ENCODE assay signal across 25 mouse cellular contexts in genomic region chr10:5546428-5546827, GRCm38 (mm10). TPM values are rescaled to one million over a fixed set of nuclear protein-coding genes. Genes with fewer than 3 reads are reported as not detected.
A peak's percentile ranks its signal among the peaks of the same experiment; 100 is the strongest.
DNase-seq lines count a peak whose midpoint lies in the region; ATAC-seq and TF ChIP-seq lines count a peak whose summit lies in the region.
"Had no signal": no experiment of that assay in that cellular context is flagged by ENCODE, and none has a peak within 500 bp of the region (broad histone marks: within the 10 kb centered on the region; RNA-seq: fewer than 3 reads in every experiment).

No protein-coding gene starts in this region.

- H3K4me2 ChIP-seq in liver, embryonic 16.5 days (ENCODE audit: low read depth, low read length) = 0 out of 2 replicates have a peak overlapping the region, but pooled peaks have one; percentile 1
- H3K4me2 ChIP-seq in liver, embryonic 12.5 days = no peak overlapping the region
- H3K4me2 ChIP-seq: embryonic facial prominence, embryonic 13.5 days; embryonic facial prominence, embryonic 15.5 days; forebrain, embryonic 12.5 days had no signal

- no peak for TF ChIP-seq POLR2A in kidney, adult 2 months (IDR thresholded peaks at IDR 0.05; ENCODE audit: low read depth, low read length)

- no peaks in the 10 kb centered on the region for H3K36me3 ChIP-seq in liver, embryonic 16.5 days (ENCODE audit: control insufficient read depth, insufficient read depth)
- no peaks in the 10 kb centered on the region for H3K36me3 ChIP-seq in liver, embryonic 12.5 days
- no peaks in the 10 kb centered on the region for H3K36me3 ChIP-seq in kidney, adult 2 months (ENCODE audit: control insufficient read depth, insufficient read depth, low read length)
- H3K36me3 ChIP-seq: embryonic facial prominence, embryonic 13.5 days; embryonic facial prominence, embryonic 15.5 days; forebrain, embryonic 10.5 days; forebrain, embryonic 12.5 days had no signal

- no peak overlapping the region for H3K27ac ChIP-seq in liver, embryonic 16.5 days (ENCODE audit: low read length)
- no peak overlapping the region for H3K27ac ChIP-seq in liver, embryonic 12.5 days
- no peak overlapping the region for H3K27ac ChIP-seq in kidney, adult 2 months (ENCODE audit: insufficient read depth, low read depth, low read length)
- H3K27ac ChIP-seq: embryonic facial prominence, embryonic 13.5 days; embryonic facial prominence, embryonic 15.5 days; forebrain, embryonic 10.5 days; forebrain, embryonic 12.5 days had no signal

- no peak overlapping the region for H3K9ac ChIP-seq in liver, embryonic 16.5 days (ENCODE audit: low read depth, low read length)
- no peak overlapping the region for H3K9ac ChIP-seq in liver, embryonic 12.5 days
- H3K9ac ChIP-seq: embryonic facial prominence, embryonic 13.5 days; embryonic facial prominence, embryonic 15.5 days; forebrain, embryonic 12.5 days had no signal

- H3K4me1 ChIP-seq in liver, embryonic 16.5 days (ENCODE audit: control insufficient read depth, low read depth, low read length) = no peaks in the 10 kb centered on the region; the same call in 1 of the 2 replicates
- peaks cover 12% of the 10 kb centered on the region; the same call in 1 of the 2 replicates for H3K4me1 ChIP-seq in liver, embryonic 12.5 days
- H3K4me1 ChIP-seq in kidney, adult 2 months (ENCODE audit: control insufficient read depth, insufficient read depth, low read length) = no peaks in the 10 kb centered on the region

- WGBS in liver, embryonic 16.5 days (ENCODE audit: insufficient replicate concordance) = 60% methylated on average over 5 of the region's 5 CpGs
- 72% methylated on average over 5 of the region's 5 CpGs for WGBS in liver, embryonic 12.5 days (ENCODE audit: insufficient replicate concordance)
- WGBS in kidney, adult 2 months = 94% methylated on average over 5 of the region's 5 CpGs

- no peak for TF ChIP-seq CTCF in kidney, adult 2 months (conservative IDR thresholded peaks at IDR 0.05; ENCODE audit: insufficient read depth, insufficient read length, low read depth, low read length)

- no peak overlapping the region for H3K4me3 ChIP-seq in liver, embryonic 16.5 days (ENCODE audit: low read depth, low read length)
- H3K4me3 ChIP-seq in liver, embryonic 12.5 days = no peak overlapping the region
- no peak overlapping the region for H3K4me3 ChIP-seq in kidney, adult 2 months (ENCODE audit: insufficient read depth, low read depth, low read length)
- H3K4me3 ChIP-seq: embryonic facial prominence, embryonic 13.5 days; embryonic facial prominence, embryonic 15.5 days; erythroblast, embryonic 14.5 days; forebrain, embryonic 10.5 days; forebrain, embryonic 12.5 days had no signal

- no peaks in the 10 kb centered on the region for H3K27me3 ChIP-seq in liver, embryonic 16.5 days (ENCODE audit: control insufficient read depth, insufficient read depth, low read depth, low read length)
- H3K27me3 ChIP-seq in liver, embryonic 12.5 days (replicated peaks) = peaks cover 16% of the 10 kb centered on the region; the same call in 1 of the 2 replicates
- no peaks in the 10 kb centered on the region for H3K27me3 ChIP-seq in kidney, adult 2 months (replicated peaks; ENCODE audit: control insufficient read depth, insufficient read depth, low read length)
- H3K27me3 ChIP-seq: embryonic facial prominence, embryonic 15.5 days had no signal

- no peak for ATAC-seq in liver, embryonic 16.5 days (ENCODE audit: low read depth)
- no peak for ATAC-seq in liver, embryonic 12.5 days
- peak; percentile 10; the same call in 1 of the 2 replicates for ATAC-seq in megakaryocyte, adult 5-6 weeks (ENCODE audit: poor library complexity, severe bottlenecking)
- ATAC-seq: forebrain, embryonic 14.5 days; forebrain, embryonic 16.5 days had no signal

- H3K9me3 ChIP-seq in liver, embryonic 16.5 days (replicated peaks; ENCODE audit: control insufficient read depth, low read length) = no peaks in the 10 kb centered on the region
- no peaks in the 10 kb centered on the region for H3K9me3 ChIP-seq in liver, embryonic 12.5 days (replicated peaks)
- H3K9me3 ChIP-seq: embryonic facial prominence, embryonic 13.5 days; embryonic facial prominence, embryonic 15.5 days; forebrain, embryonic 10.5 days; forebrain, embryonic 12.5 days had no signal

- no peak for DNase-seq in kidney, adult 2 months
- DNase-seq in right cerebral cortex, postnatal 10 days (ENCODE audit: low spot score in 2 of 2) = no peak
- DNase-seq: adrenal gland, adult 2 months; adrenal gland, postnatal 10 days; adrenal gland, postnatal 25 days; cerebellum, adult 11 months; cerebellum, adult 18-20 months; cerebellum, adult 8-10 months; cerebellum, adult 9-11 months; cerebellum, postnatal 14 days; cerebellum, postnatal 36 days; embryo, embryonic 11 days had no signal

RNA-seq across cellular contexts. Expression of gene Syne1, which starts 4.9 kb away (rescaled TPM):
- 4.8 and 6.0 TPM in 2 replicates for polyA plus RNA-seq in liver, embryonic 16.5 days (2015; fragmentation: Nextera tagmentation; extraction: Ambion mirVana)
- polyA plus RNA-seq in liver, embryonic 12.5 days (2016; fragmentation: Nextera tagmentation; extraction: Ambion mirVana) = 4.4 and 4.7 TPM in 2 replicates
- total RNA-seq in megakaryocyte, adult 5-6 weeks (2015) = 69.0 and 85.1 TPM in 2 replicates
- total RNA-seq in megakaryocyte, adult 5-6 weeks (2017) = 103 and 141 TPM in 2 replicates
- 10.2 and 12.3 TPM in 2 replicates for polyA plus RNA-seq in kidney, adult 2 months (2012; rRNA removed)

RNA-seq across cellular contexts. Expression of gene Myct1, which starts 47.1 kb away (rescaled TPM):
- polyA plus RNA-seq in liver, embryonic 16.5 days (2015; fragmentation: Nextera tagmentation; extraction: Ambion mirVana) = 2.0 and 2.2 TPM in 2 replicates
- 3.0 TPM in 2 replicates for polyA plus RNA-seq in liver, embryonic 12.5 days (2016; fragmentation: Nextera tagmentation; extraction: Ambion mirVana)
- total RNA-seq in megakaryocyte, adult 5-6 weeks (2015) = 0.05 TPM in 1 of 2 replicates, not detected in the other
- 0.15 TPM in 1 of 2 replicates, not detected in the other for total RNA-seq in megakaryocyte, adult 5-6 weeks (2017)
- polyA plus RNA-seq in kidney, adult 2 months (2012; rRNA removed) = 3.4 and 3.8 TPM in 2 replicates
- total RNA-seq: ES-E14, MEL had no signal
- polyA plus RNA-seq: C2C12 had no signal
